Mouse (Mus musculus) liver, adult 2 months (tissue): ENCODE measurements around the gene Synm. TPM values are rescaled to one million over a fixed set of nuclear protein-coding genes. Genes with fewer than 3 reads are reported as not detected.

Experiments used
- DNase-seq: peaks from one replicate; pipeline ENCODE4 v3.0.0-alpha.2; 2011; ENCODE audit warnings: low read depth, low spot score; ENCODE audit errors: extremely low read depth
- H3K27ac ChIP-seq: fragments of 200-500 bp; replicated peaks from 2 replicates; pipeline ENCODE4 v1.5.1; 2012; ENCODE audit warnings: low read depth, mild to moderate bottlenecking, control low read depth, inconsistent platforms, low read length; ENCODE audit not compliant: insufficient read depth
- H3K27me3 ChIP-seq: fragments of 200-500 bp; 2 replicates; pipeline ENCODE4 v1.6.1; 2012; ENCODE audit warnings: mild to moderate bottlenecking, moderate library complexity, low read length, inconsistent platforms; ENCODE audit not compliant: control insufficient read depth, insufficient read depth
- H3K36me3 ChIP-seq: fragments of 200-500 bp; 2 replicates; pipeline ENCODE4 v1.6.1; 2012; ENCODE audit warnings: low read length, inconsistent platforms; ENCODE audit not compliant: control insufficient read depth, insufficient read depth
- H3K4me1 ChIP-seq: fragments of 200-500 bp; 2 replicates; pipeline ENCODE4 v1.6.1; 2011; ENCODE audit warnings: low read length; ENCODE audit not compliant: control insufficient read depth, insufficient read depth
- H3K4me3 ChIP-seq: fragments of 200-500 bp; 2 replicates; pipeline ENCODE4 v1.5.1; 2011; ENCODE audit warnings: low read depth, mild to moderate bottlenecking, control low read depth, low read length, moderate library complexity; ENCODE audit not compliant: insufficient read depth
- H3K79me2 ChIP-seq: fragments of 200-500 bp; 2 replicates; pipeline ENCODE4 v1.6.1; 2012; ENCODE audit warnings: inconsistent platforms, mild to moderate bottlenecking, low read length, moderate library complexity; ENCODE audit not compliant: control insufficient read depth, insufficient read depth
- H3K9ac ChIP-seq: fragments of 200-500 bp; 2 replicates; pipeline ENCODE4 v1.6.1; 2012; ENCODE audit warnings: low read depth, mild to moderate bottlenecking, control low read depth, inconsistent platforms, low read length
- CTCF ChIP-seq: fragments of 200-500 bp; IDR thresholded peaks from 2 replicates; pipeline ENCODE4 v1.5.1; 2011; ENCODE audit warnings: low read depth, low read length, control low read depth
- POLR2A ChIP-seq: fragments of 200-500 bp; IDR thresholded peaks from 2 replicates; pipeline ENCODE4 v1.6.1; 2011; ENCODE audit warnings: low read length, control low read depth; ENCODE audit not compliant: insufficient read depth; ENCODE audit errors: extremely low read depth
- WGBS: fragments of 180-500 bp; shearing (Covaris S2); methylation state at CpG from one replicate; pipeline ENCODE4 v1.1.7; 2018; 5-methylcytosine and 5-hydroxymethylcytosine counted together
- polyA plus RNA-seq: library from polyadenylated mRNA; depleted of rRNA; stranded (reverse); fragments of >200 nt; gene quantifications from 2 replicates; pipeline ENCODE4 v1.2.3, GENCODE M21; 2012
- total RNA-seq: library from RNA; depleted of rRNA; stranded (reverse); fragments of >200 nt; gene quantifications from 2 replicates; pipeline ENCODE4 v1.2.3, GENCODE M21; 2014

The Synm gene
- total and polyA plus RNA-seq, 2 experiments: 0.12 to 0.37 TPM

- H3K27ac ChIP-seq: no peak overlapping the region
- TF ChIP-seq POLR2A: no peak
- no peak for TF ChIP-seq CTCF
- peaks cover 2% of the 10 kb centered on the region; the same call in 1 of the 2 replicates for H3K27me3 ChIP-seq
- H3K79me2 ChIP-seq: no peaks in the 10 kb centered on the region
- no peak overlapping the region for H3K9ac ChIP-seq
- no peaks in the 10 kb centered on the region for H3K4me1 ChIP-seq
- WGBS: 31% methylated on average over 8 of the region's 8 CpGs
- no peaks in the 10 kb centered on the region for H3K36me3 ChIP-seq
- no peak for DNase-seq
- H3K4me3 ChIP-seq: no peak overlapping the region
These were observed 37.5 kb upstream of the Synm start for GRCm38 (mm10) chr7:67797065-67797464.

- H3K27me3 ChIP-seq: peaks cover 4% of the 10 kb centered on the region; the same call in 1 of the 2 replicates
- no peaks in the 10 kb centered on the region for H3K36me3 ChIP-seq
- no peaks in the 10 kb centered on the region for H3K79me2 ChIP-seq
- TF ChIP-seq POLR2A: no peak
- TF ChIP-seq CTCF: no peak
- H3K9ac ChIP-seq: no peak overlapping the region
- H3K4me1 ChIP-seq: no peaks in the 10 kb centered on the region
- 67% methylated on average over 7 of the region's 7 CpGs for WGBS
- no peak for DNase-seq
- H3K4me3 ChIP-seq: no peak overlapping the region
- H3K27ac ChIP-seq: no peak overlapping the region
These were observed 33.9 kb upstream of the Synm start for GRCm38 (mm10) chr7:67793449-67793848.

- Histone ChIP-seq H3K4me3 (no peak overlapping the region), H3K4me1 (no peaks in the 10 kb centered on the region), H3K79me2 (no peaks in the 10 kb centered on the region), H3K27me3 (peaks cover 4% of the 10 kb centered on the region; the same call in 1 of the 2 replicates), H3K27ac (no peak overlapping the region), H3K36me3 (no peaks in the 10 kb centered on the region), H3K9ac (no peak overlapping the region)
- no peak for TF ChIP-seq CTCF
- TF ChIP-seq POLR2A: no peak
- no peak for DNase-seq
- WGBS: 57% methylated on average over 7 of the region's 7 CpGs
These were observed 31.7 kb upstream of the Synm start for GRCm38 (mm10) chr7:67791256-67791655.

- Histone ChIP-seq H3K27me3 (peaks cover 4% of the 10 kb centered on the region; the same call in 1 of the 2 replicates), H3K36me3 (no peaks in the 10 kb centered on the region), H3K4me1 (no peaks in the 10 kb centered on the region), H3K4me3 (no peak overlapping the region), H3K27ac (no peak overlapping the region), H3K9ac (no peak overlapping the region), H3K79me2 (no peaks in the 10 kb centered on the region)
- WGBS: 15% methylated on average over 10 of the region's 10 CpGs
- no peak for TF ChIP-seq POLR2A
- peak; percentile 68 for TF ChIP-seq CTCF
- peak; percentile 46 for DNase-seq
These were observed 29.2 kb upstream of the Synm start for GRCm38 (mm10) chr7:67788713-67789112.

- no peak for TF ChIP-seq POLR2A
- TF ChIP-seq CTCF: no peak
- Histone ChIP-seq H3K9ac (no peak overlapping the region), H3K79me2 (no peaks in the 10 kb centered on the region), H3K27me3 (peaks cover 2% of the 10 kb centered on the region; the same call in 1 of the 2 replicates), H3K36me3 (no peaks in the 10 kb centered on the region), H3K4me1 (no peaks in the 10 kb centered on the region), H3K27ac (no peak overlapping the region), H3K4me3 (no peak overlapping the region)
- no peak for DNase-seq
- WGBS: 69% methylated on average over 2 of the region's 2 CpGs
These were observed 28.3 kb upstream of the Synm start for GRCm38 (mm10) chr7:67787861-67788260.

GRCm38 (mm10) chr7:67776636-67777305 lies 17.2 kb upstream of the Synm start:
- Histone ChIP-seq H3K27ac (no peak overlapping the region), H3K27me3 (no peaks in the 10 kb centered on the region), H3K36me3 (no peaks in the 10 kb centered on the region), H3K9ac (no peak overlapping the region), H3K79me2 (no peaks in the 10 kb centered on the region), H3K4me1 (0 out of 2 replicates have a peak, but pooled peaks cover under 1% of the 10 kb centered on the region), H3K4me3 (no peak overlapping the region)
- no peak for DNase-seq
- 65% methylated on average over 12 of the region's 12 CpGs for WGBS
- TF ChIP-seq POLR2A (no peak), CTCF (no peak)
